Mouse (Mus musculus) stomach, postnatal 0 days (tissue): ENCODE results near the gene Grin2c.

Source experiments
- CTCF ChIP-seq: IDR thresholded peaks from 2 replicates; pipeline ENCODE4 v1.5.1; 2016; ENCODE audit warnings: antibody characterized with exemption, low read depth, mild to moderate bottlenecking, moderate library complexity
- EP300 ChIP-seq: optimal IDR thresholded peaks from 2 replicates; pipeline ENCODE3; 2016; ENCODE audit warnings: antibody characterized with exemption

DNA sequence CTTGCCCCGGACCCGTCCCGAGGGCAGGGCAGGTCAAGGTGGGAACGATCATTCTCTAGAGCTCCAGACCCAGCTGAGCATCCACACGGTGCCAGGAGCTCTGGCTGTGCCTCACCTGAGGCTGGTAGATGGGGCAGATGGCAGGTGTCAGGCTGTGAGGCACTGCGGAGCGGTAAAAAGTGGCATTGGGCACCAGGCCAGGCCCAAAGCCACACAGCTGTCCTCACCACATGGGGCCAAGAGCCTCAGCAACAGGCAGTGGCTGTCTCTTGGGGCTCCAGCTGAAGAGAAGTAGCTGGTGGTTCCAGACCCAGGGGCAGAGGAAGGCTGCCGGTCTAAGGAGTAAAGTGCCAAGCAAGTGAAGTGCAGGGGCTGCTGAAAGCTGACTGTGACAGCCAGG is 20.7 kb downstream of the Grin2c start:
- TF ChIP-seq CTCF (no peak), EP300 (no peak)
